Comparison of ENCODE assay signal across 19 mouse cellular contexts in the genomic region with DNA sequence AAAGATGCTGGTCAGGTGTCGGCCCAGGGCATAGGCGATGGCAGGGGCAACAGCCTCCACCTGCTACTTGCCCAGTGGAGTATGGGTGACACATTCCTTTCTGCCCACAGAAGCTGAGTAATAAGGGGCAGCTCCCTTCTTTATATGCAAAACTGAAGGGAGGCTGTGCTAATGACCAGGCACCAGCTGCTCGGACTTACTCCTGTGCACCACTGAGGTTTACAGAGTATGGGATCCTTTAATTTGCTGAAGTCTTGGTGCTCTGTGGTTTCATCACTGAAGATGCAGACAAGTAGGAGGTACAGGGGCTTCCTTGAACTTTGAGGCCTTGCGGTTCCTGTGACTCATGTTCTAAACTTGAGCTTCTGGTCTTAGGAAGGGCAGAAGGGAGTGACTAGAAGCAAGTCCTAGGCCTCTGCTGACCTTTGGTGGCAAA.
A peak's percentile ranks its signal among the peaks of the same experiment; 100 is the strongest.
DNase-seq lines count a peak whose midpoint lies in the region; ATAC-seq lines count a peak whose summit lies in the region.
"Had no signal": no experiment of that assay in that cellular context is flagged by ENCODE, and none has a peak within 500 bp of the region (broad histone marks: within the 10 kb centered on the region; RNA-seq: fewer than 3 reads in every experiment).

No protein-coding gene starts in this region.

- no peak overlapping the region for H3K9ac ChIP-seq in midbrain, embryonic 11.5 days (ENCODE audit: low read length)
- no peak overlapping the region for H3K9ac ChIP-seq in embryonic facial prominence, embryonic 15.5 days
- H3K9ac ChIP-seq: hindbrain, embryonic 13.5 days; limb, embryonic 15.5 days; liver, postnatal 0 days had no signal

- intact Hi-C loops in gastrocnemius, postnatal 36 days (cut with DNase I): no loop called here

- no peak for DNase-seq in midbrain, embryonic 10.5 days (ENCODE audit: low spot score)
- no peak for DNase-seq in midbrain, embryonic 11.5 days (ENCODE audit: low spot score, missing footprints)
- peak; percentile 60 for DNase-seq in CD4-positive helper T cell, adult 2 months (ENCODE audit: low read depth, low spot score)
- peak; percentile 49 to 69 for DNase-seq in natural killer cell, adult 2 months (ENCODE audit: low spot score in 2 of 2)
- no peak for DNase-seq in spleen, adult 12 weeks (ENCODE audit: low spot score)
- no peak for DNase-seq in gastrocnemius, postnatal 36 days
- no peak for DNase-seq in adipocyte (ENCODE audit: low spot score)
- DNase-seq: cerebellum, postnatal 25 days; heart, adult 2 months; heart, postnatal 10 days; kidney, postnatal 10 days; liver, postnatal 0 days; lung, postnatal 36 days; right cerebral cortex, adult 18-20 months had no signal

- H3K4me2 ChIP-seq in midbrain, embryonic 11.5 days: no peak overlapping the region
- no peak overlapping the region for H3K4me2 ChIP-seq in embryonic facial prominence, embryonic 15.5 days (replicated peaks)
- H3K4me2 ChIP-seq: hindbrain, embryonic 13.5 days; limb, embryonic 15.5 days had no signal

- no peaks in the 10 kb centered on the region for H3K36me3 ChIP-seq in midbrain, embryonic 10.5 days
- no peaks in the 10 kb centered on the region for H3K36me3 ChIP-seq in midbrain, embryonic 11.5 days (ENCODE audit: control insufficient read depth, insufficient read depth, low read length)
- no peaks in the 10 kb centered on the region for H3K36me3 ChIP-seq in embryonic facial prominence, embryonic 15.5 days
- H3K36me3 ChIP-seq: forebrain, embryonic 10.5 days; hindbrain, embryonic 13.5 days; limb, embryonic 15.5 days had no signal

- H3K4me3 ChIP-seq in midbrain, embryonic 10.5 days: no peak overlapping the region
- H3K4me3 ChIP-seq in midbrain, embryonic 11.5 days (ENCODE audit: low read depth, low read length): no peak overlapping the region
- H3K4me3 ChIP-seq in embryonic facial prominence, embryonic 15.5 days (replicated peaks): no peak overlapping the region
- H3K4me3 ChIP-seq: forebrain, embryonic 10.5 days; heart, adult 2 months; hindbrain, embryonic 13.5 days; limb, embryonic 15.5 days had no signal

- WGBS in midbrain, embryonic 10.5 days: 92% methylated on average over 4 of the region's 4 CpGs
- WGBS in midbrain, embryonic 11.5 days: 87% methylated on average over 4 of the region's 4 CpGs
- WGBS in embryonic facial prominence, embryonic 15.5 days: 88% methylated on average over 4 of the region's 4 CpGs

- H3K4me1 ChIP-seq in midbrain, embryonic 10.5 days: peaks cover 11% of the 10 kb centered on the region
- H3K4me1 ChIP-seq in midbrain, embryonic 11.5 days (ENCODE audit: control insufficient read depth, insufficient read depth, low read length): no peaks in the 10 kb centered on the region
- peaks cover 9% of the 10 kb centered on the region for H3K4me1 ChIP-seq in embryonic facial prominence, embryonic 15.5 days

- 0 out of 2 replicates have a peak overlapping the region, but pooled peaks have one; percentile 19 for H3K27ac ChIP-seq in midbrain, embryonic 10.5 days (replicated peaks)
- no peak overlapping the region for H3K27ac ChIP-seq in midbrain, embryonic 11.5 days (ENCODE audit: low read depth, low read length)
- no peak overlapping the region for H3K27ac ChIP-seq in embryonic facial prominence, embryonic 15.5 days (replicated peaks)
- H3K27ac ChIP-seq: heart, adult 2 months; hindbrain, embryonic 13.5 days; limb, embryonic 15.5 days had no signal

- no peaks in the 10 kb centered on the region for H3K9me3 ChIP-seq in midbrain, embryonic 10.5 days (replicated peaks)
- H3K9me3 ChIP-seq in midbrain, embryonic 11.5 days (ENCODE audit: control insufficient read depth, low read length): no peaks in the 10 kb centered on the region
- H3K9me3 ChIP-seq in embryonic facial prominence, embryonic 15.5 days (replicated peaks): no peaks in the 10 kb centered on the region
- H3K9me3 ChIP-seq: forebrain, embryonic 10.5 days; hindbrain, embryonic 13.5 days; limb, embryonic 15.5 days had no signal

- no peak for ATAC-seq in midbrain, embryonic 11.5 days (ENCODE audit: low FRiP score)
- ATAC-seq in embryonic facial prominence, embryonic 15.5 days (ENCODE audit: insufficient number of reproducible peaks, low FRiP score, low TSS enrichment, low read depth): peak; percentile 56; the same call in 1 of the 2 replicates
- ATAC-seq: intestine, postnatal 0 days; liver, postnatal 0 days had no signal

- H3K27me3 ChIP-seq in midbrain, embryonic 10.5 days (ENCODE audit: low read depth, poor library complexity, severe bottlenecking): peaks cover 2% of the 10 kb centered on the region
- H3K27me3 ChIP-seq in midbrain, embryonic 11.5 days (ENCODE audit: control insufficient read depth, insufficient read depth, low read length): no peaks in the 10 kb centered on the region
- no peaks in the 10 kb centered on the region for H3K27me3 ChIP-seq in embryonic facial prominence, embryonic 15.5 days
- H3K27me3 ChIP-seq: limb, embryonic 15.5 days had no signal

Comparison
In these comparisons a context has a peak if more than half of its experiments do, and no peak if none do; other contexts are left out.
1. DNase-seq: peak in CD4-positive helper T cell, adult 2 months (single experiment) and natural killer cell, adult 2 months (2 of 2); none in midbrain, embryonic 10.5 days (single experiment), midbrain, embryonic 11.5 days (single experiment), spleen, adult 12 weeks (single experiment), gastrocnemius, postnatal 36 days (0 of 2) and adipocyte (single experiment).